Mouse (Mus musculus) 3134 (cell line): Measurements from ENCODE around the gene Bdkrb2.

Experiments
- DNase-seq: peaks from one replicate; pipeline ENCODE4 v3.0.0-alpha.2; 2011; ENCODE audit warnings: low spot score; ENCODE audit not compliant: insufficient read length; ENCODE audit errors: extremely low read depth

The Bdkrb2 gene

DNA sequence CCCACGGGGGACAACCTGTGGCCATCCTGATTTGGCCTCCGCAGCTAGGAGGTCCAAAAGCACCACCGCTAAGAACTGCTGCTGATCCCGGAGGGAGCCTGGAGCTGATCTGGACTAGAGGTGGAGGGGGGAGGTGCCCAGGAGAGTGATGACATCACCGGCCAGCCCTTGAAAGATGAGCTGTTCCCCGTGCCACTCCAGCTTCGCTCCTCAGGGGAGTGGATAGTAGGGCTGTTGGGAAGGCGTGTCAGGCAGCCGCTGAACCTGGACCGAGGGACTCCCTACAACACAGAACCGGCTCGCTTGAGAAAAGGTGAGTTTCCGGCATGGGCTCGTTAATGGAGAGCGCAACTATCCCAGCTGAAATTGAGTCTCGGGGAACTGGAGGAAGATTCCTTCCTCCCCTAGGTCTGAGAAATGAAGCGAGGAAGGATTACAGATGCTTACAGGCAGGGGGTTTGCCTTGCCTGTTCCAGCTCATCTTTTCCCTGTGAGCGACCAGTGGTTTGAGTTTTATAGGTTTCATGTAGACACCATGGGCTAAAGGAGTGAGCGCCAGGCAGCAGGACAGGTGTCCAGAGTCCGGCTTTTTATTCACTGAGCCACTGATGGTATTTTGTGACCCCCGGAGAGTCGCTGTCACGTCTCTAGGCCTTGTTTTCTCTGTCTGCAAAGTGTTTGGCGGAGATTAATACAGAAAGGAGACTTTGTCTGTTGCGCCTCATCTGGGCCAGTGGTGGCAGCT is at the start of gene Bdkrb2:
Gene Bdkrb2 (plus strand): TSS at position 291 of the 745 bp plus-strand sequence.
- peak; percentile 78 for DNase-seq

DNA sequence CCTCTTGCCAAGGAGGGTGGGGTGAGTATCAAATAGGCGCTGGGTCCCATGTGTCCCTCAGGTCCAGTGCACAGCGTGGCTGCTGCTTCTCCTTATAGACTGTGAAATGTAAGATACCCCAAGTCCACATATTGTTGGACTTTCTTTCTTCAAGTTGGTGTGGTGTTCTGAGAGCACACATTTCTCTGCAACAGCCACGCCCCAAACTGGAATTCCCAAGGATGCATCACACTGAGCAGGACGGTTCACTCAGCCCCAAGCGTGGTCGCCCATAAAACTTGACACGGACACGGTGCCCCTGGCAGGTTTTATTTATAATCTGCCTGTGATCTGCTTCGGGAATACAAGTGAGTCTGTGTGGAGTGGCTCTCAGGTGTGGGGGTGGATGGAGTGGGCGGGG is 48.9 kb upstream of the Bdkrb2 start:
- DNase-seq: no peak

GRCm38 (mm10) chr12:105517026-105517675 is 45.9 kb upstream of the Bdkrb2 start:
- DNase-seq: peak; percentile 36

DNA sequence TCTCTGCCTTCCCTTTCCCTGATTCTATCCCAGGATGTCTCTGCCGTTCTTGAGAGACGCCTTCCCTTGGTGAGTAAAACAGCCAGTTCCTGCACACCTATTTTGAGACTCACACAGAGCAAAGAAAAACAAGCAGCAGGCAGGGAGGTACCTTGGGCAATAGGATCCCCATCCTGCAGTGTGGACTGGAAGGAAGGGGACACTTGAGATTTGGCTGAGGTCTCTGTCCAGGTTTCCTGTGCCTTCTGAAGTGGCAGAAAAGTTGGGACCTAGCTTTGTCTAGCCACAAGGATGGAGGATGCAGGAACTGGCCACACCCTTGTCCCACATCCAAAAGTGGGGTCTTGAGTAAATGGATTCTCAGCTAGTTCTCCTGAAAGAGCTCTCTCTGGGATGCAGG is 43.2 kb upstream of the Bdkrb2 start:
- no peak for DNase-seq

- DNase-seq: no peak
Observed at GRCm38 (mm10) chr12:105521170-105521762, 41.8 kb upstream of the Bdkrb2 start.

DNA sequence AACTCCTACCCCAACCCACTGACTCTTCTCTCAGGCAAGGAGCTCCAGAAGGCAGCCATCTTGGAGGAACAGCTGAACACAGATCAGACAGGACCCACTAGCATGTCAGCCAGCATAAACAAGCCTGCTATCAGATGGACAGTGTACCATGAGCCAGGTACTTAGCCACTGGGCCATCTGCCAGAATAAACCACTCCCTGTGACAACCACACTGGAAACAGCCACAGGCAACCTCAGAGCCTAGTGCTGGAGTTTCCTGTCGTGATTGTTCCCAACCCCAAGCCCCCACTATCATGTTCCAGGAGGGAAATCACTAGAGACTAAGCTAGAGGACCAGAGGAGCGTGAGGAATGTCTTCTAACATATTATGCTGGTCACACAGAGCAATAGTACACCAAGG is 39.3 kb upstream of the Bdkrb2 start:
- no peak for DNase-seq

- DNase-seq: no peak
Observed at GRCm38 (mm10) chr12:105526186-105526585, 36.8 kb upstream of the Bdkrb2 start.

DNA sequence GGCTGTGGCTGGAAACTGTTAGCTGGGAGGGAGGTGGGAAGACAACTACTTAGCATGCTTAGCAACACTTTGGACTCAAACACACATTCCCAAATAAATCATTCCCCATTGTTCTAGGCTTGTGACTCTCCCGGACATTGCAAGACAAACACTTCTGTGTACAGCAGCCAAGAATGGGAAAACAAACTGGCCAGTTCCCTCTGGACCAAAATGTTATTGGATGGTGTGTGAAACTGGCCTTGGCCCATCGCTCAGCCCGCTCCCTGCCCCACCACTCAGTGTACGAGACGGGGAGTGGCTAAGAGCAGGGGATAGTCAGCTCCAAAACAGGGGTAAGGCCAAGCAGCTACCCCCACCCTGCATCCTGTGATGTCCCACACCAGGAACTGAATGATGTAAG is 36.2 kb upstream of the Bdkrb2 start:
- no peak for DNase-seq

DNA sequence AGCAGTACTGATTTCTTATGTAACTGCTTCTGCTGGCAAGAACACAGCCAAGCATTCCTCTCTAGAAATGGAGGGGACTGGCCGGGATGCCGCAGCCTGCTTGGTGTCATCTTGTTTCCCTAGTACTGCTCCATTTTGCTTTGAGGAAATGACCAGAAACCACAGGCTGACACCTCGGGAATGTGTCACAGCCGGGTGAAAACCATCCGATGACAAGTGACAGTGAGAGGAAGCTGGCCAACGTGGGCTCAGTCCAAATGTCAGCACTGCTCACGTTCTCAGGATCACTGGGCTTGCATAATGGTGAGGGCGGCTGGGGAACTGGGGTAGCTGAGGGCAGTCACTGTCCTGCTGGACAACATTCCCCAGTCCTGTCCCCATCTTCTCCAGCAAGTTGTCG is 33.5 kb upstream of the Bdkrb2 start:
- DNase-seq: no peak

GRCm38 (mm10) chr12:105531724-105532371 is 31.2 kb upstream of the Bdkrb2 start:
- DNase-seq: no peak

DNA sequence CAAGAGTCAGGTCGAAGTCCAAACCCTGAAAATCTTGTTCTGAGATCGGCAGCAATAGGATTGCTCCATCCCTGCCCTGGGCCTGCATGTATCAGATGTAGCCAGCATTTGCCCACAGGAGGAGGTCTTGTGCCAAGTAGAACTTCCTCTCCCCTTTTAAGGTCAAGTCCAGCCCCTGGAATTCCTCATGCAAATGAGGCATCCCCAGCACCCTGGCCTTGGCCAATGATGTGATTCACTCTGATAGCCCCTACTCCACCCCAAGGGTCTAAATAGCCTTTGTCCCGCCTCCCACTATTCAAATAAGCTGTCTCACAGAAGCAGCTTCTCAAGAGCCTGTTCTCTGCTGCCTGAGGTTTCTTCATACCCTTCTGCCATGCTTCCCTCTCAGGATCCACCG is 28.2 kb upstream of the Bdkrb2 start:
- no peak for DNase-seq

GRCm38 (mm10) chr12:105535968-105536760 is 26.9 kb upstream of the Bdkrb2 start:
- no peak for DNase-seq

DNA sequence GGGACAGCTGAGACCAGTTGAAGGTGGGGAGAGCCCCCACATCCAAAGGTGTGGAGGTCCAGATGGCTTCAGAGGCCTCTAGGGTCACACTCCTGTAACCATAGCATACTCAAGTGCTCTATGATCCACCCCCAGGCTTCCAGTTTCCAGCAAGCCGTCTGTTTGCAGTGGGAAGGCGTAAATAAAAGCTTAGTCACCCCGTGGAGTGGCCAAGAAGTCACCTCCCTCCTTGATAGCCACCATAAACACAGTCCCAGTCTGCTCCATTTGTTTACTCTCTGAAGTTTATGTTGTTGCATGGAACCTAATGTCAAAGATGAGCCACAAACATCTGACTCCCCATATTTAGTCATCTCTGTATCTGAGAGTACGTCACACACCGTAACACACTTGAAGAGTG is 25.9 kb upstream of the Bdkrb2 start:
- no peak for DNase-seq

DNA sequence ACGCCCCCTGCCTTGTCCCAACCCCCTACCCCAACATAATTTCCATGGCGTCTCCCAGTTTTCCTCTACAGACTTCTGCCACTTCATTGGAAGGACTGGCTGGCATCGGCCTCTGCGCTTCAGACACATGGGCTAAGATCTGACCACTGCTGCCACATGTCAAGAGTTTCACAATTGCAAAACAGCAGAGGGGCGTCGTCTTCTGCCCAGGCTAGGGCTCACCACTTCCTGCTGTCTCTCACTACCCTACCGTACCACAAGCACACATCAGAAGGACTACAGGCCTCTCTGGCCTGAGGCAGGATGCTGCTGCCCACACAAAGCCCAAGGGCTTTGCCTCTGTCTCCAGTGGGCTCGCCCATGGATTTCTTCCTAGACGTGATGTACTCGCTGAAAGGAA is 23.4 kb upstream of the Bdkrb2 start:
- DNase-seq: no peak

DNA sequence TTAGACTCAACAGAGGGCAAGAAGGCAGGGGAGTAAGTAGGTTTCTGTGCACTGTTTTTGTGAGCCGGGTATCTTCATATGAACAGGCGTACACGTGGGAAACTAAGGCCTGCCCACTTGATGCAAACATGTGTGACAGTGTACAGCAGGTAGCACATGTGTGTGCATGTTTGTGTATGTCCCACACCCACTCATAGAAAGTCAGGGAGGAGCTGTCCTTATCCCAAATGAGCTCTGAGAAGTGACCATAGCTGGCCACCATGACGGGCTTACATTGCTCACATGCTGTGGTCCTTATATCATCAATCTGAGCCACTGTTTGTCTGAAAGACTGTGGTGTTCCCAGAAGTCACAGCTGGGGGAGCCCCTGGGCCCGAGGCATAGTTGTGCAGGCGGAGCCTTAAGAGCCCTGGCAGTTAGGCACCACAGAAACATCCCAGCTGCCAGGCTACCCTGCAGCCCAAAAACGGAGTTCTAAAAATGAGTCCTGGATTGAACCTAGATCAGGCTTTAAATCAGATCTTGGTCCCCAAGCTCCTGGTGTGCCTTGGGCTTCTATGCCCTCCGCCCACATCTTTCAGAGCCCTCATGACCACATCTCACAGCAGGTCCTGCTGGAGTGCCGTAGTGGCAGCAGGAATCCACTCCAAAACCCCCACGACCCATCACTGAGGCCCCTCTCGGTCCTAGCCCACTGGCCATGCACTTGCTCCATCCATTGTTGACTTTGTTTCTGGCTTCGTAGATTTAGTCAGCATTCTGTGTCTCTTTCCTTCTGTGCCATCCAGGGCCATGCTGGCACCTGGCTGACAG is 21.2 kb upstream of the Bdkrb2 start:
- no peak for DNase-seq

- DNase-seq: no peak
Observed at GRCm38 (mm10) chr12:105542513-105542912, 20.5 kb upstream of the Bdkrb2 start.

DNA sequence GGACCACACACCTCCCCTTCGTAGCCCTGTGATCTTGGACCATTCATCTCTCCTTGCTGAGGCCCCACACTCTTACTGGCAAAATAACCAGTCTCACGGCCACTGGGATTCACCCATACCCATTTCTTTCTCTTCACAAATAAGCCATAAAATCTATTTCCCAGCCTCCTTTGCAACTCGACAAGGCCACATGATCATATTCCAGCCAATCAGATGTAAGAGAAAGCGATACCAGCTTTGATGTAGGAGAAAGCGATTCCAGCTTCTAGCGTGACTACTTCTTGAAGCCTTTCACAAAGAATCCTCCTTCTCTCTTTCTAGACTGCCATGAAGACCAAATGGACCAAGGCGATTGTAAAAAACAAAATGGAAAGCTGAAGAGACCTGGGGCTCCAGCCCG is 19.9 kb upstream of the Bdkrb2 start:
- no peak for DNase-seq

- peak; percentile 27 for DNase-seq
Observed at GRCm38 (mm10) chr12:105543751-105544150, 19.3 kb upstream of the Bdkrb2 start.

- no peak for DNase-seq
Observed at GRCm38 (mm10) chr12:105544872-105545271, 18.2 kb upstream of the Bdkrb2 start.
